Mouse (Mus musculus): ENCODE measurements around the gene Cd302.

DNA sequence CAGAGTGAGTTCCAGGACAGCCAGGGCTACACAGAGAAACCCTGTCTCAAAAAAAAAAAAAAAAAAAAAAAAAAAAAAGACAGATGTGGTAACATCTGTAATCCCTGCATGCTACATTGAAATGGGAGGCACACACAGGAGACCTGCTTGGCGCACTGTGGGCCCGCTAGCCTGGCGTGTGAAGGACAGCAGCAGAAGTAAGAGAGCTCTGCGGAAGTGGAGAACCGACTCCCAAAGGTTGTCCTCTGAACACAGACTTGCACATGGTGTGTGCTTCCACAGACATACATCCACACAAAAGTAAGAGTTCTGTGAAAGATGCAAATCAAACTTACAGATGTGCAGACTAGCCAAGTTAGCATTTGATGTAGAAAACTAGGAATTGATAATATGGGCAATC lies 25.1 kb downstream of the Cd302 start:
- no peak for TF ChIP-seq FLI1 (IDR thresholded peaks at IDR 0.05; ENCODE audit: low read length)
- no peak for TF ChIP-seq GATA1 (IDR thresholded peaks at IDR 0.05; ENCODE audit: borderline replicate concordance, low read length)
